Mouse (Mus musculus) large intestine, adult 2 months (tissue): ENCODE data around the gene Lrrc27. TPM values are rescaled to one million over a fixed set of nuclear protein-coding genes. Genes with fewer than 3 reads are reported as not detected.
A peak's percentile ranks its signal among the peaks of the same experiment; 100 is the strongest.

ENCODE experiments used
- DNase-seq: peaks from one replicate; pipeline ENCODE4 v3.0.0-alpha.2; 2012; ENCODE audit warnings: low read depth, low spot score
- WGBS: fragments of 180-500 bp; shearing (Covaris S2); methylation state at CpG from one replicate; pipeline ENCODE4 v1.1.7; 2018; 5-methylcytosine and 5-hydroxymethylcytosine counted together
- polyA plus RNA-seq: library from polyadenylated mRNA; depleted of rRNA; stranded (reverse); fragments of >200 nt; gene quantifications from 2 replicates; pipeline ENCODE4 v1.2.3, GENCODE M21; 2012; rRNA removed

Gene Lrrc27
- polyA plus RNA-seq, 1 experiment, result 1.0 TPM

DNA sequence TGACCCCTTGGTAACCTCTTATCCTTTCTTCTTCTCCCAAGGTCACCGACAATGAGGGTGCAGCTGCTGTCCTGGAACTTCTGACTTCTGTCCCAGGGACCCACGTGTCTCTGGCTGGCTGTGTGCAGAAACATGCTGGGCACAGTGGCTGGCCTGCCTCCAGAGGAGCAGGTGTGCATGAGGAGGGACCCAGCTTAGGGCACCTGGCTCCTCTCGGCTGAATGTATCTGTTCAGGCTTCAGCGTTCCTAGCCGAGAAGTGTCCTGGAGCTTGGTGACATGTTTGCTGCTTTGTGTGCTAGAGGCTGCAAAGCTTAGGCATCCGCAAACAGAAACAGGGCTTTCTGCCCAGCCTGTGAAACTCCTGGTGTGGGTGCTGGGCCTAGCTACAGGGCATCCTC lies 53.6 kb downstream of the Lrrc27 start:
- DNase-seq, result no peak
- WGBS, result 29% methylated on average over 6 of the region's 6 CpGs

GRCm38 (mm10) chr7:139266886-139267870 lies 54.4 kb downstream of the Lrrc27 start:
- DNase-seq, result no peak
- WGBS, result 48% methylated on average over 8 of the region's 8 CpGs

DNA sequence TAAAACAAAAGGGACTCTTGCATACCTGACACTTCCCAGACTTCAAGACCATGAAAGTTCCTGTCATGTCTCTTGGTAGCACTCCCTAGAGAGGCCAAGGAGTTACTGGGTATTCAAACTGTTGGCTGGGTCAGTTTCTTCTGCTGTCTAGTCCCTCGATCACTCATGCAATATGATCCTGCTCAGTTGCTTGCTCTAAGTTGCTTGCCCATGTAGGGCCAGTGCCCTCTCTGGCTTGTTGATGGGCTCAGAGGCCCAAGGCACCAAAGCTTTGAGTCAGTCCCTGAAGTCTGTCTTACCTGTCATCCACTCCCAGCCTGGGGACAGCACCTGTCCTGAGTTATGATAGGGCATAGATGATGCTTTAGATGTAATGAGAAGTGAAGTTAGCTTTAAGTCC lies 58.0 kb downstream of the Lrrc27 start:
- DNase-seq, result no peak
- 90% methylated on average over 1 of the region's 1 CpGs for WGBS

GRCm38 (mm10) chr7:139271871-139272270 lies 59.1 kb downstream of the Lrrc27 start:
- 67% methylated on average over 5 of the region's 5 CpGs for WGBS

DNA sequence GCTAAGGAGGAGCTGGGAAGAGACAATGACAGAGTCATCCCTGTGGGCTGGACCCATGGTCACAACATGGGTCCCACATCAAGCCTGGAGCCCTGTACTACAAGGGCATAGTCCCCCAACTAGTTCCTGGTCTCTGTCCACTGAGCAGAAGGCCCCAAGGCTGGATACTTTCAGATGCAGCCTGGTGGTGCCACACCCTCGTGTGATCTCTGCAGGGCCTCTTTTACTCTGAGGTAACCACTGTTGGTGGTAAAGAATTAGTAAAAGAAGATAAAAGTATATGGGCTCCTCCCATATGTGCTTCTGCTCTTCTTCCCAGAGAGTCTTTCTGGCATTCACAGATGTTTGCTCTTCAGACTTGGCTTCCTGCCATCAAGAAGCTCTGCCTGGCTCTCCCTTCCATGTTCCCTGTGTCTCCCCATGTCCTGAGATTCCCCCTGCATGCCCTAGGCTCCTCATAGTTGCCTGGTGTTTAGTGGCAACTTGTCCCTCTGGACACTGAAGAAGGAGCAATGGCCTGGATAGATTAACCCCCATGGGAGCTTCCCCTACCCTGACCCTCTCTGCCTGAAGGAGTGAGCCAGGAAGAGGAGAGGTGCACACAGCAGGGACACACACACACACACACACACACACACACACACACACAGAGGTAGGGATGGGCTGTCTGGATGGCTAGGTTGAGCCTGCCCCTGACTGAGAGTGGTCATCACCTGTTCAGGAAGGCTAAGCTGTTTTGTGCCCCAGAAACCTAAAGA lies 60.0 kb downstream of the Lrrc27 start:
- no peak for DNase-seq
- WGBS, result 6% methylated on average over 1 of the region's 1 CpGs

More at GRCm38 (mm10) chr7:139271871-139272270, 59.1 kb downstream of the Lrrc27 start:
- no peak for DNase-seq

DNA sequence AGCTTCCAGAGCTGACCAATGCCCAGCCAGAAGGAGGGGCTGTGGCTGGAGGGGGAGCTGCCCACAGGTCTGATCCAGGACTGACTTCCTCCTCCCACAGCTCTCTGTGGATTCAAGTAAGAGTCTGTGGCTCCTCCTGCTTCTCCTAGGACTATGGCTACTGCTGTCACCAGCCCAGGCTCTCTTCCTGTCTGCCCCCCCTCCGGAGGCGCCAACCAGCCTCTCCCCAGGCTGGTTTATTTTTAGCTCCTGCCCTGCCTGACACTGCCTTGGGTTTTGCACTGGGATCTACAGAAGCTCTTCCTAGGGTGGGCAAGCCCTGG lies 60.6 kb downstream of the Lrrc27 start:
- no peak for DNase-seq
- WGBS, result 8% methylated on average over 2 of the region's 2 CpGs

- DNase-seq, result no peak
- WGBS, result 65% methylated on average over 10 of the region's 10 CpGs
Measured at GRCm38 (mm10) chr7:139275586-139275985, 62.8 kb downstream of the Lrrc27 start.

GRCm38 (mm10) chr7:139276150-139276549 lies 63.4 kb downstream of the Lrrc27 start:
- 90% methylated on average over 10 of the region's 10 CpGs for WGBS
- no peak for DNase-seq

DNA sequence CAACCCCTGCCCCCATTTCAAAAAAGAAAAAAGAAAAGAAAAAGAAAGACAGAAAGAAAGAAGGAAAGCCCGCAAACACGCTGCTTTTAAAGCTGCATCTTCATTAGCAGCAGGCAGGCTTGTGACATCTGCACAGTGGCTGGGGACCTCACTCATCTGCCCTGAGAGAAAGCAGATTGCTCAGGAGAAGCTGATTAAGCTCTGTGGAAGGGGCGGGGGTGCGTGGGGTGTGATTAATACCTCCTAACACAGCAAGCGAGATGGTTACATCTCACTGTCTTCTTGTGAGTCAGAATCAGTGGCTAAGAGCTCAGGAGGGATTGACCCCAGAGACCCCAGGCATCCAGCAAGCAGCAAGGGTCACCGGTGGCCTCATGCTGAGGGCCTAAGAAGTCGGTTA lies 64.7 kb downstream of the Lrrc27 start:
- DNase-seq, result no peak
- WGBS, result 92% methylated on average over 7 of the region's 7 CpGs

DNA sequence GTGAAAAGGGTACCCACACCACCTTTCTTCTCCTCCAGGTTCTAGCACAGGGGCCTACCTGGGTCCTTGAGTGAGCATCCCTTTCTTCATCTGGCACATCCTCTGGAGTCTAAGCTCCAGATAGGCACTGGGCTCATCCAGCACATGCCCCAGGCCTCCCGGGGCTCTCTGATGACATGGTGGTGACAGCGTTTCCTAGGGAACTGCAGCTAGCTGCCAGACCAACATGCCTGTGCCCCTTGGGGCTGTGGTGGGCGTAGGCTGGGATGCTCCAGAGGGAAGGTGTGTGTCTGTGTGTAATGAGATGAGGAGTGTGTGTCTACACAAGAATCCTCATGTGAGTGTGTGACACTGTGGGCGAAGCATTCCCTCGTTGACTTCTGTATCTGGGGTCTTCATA lies 66.8 kb downstream of the Lrrc27 start:
- no peak for DNase-seq
- WGBS, result 83% methylated on average over 5 of the region's 5 CpGs

- WGBS, result 50% methylated on average over 1 of the region's 1 CpGs
- DNase-seq, result no peak
Measured at GRCm38 (mm10) chr7:139280044-139280443, 67.3 kb downstream of the Lrrc27 start.

GRCm38 (mm10) chr7:139281195-139281594 lies 68.4 kb downstream of the Lrrc27 start:
- 5% methylated on average over 2 of the region's 2 CpGs for WGBS
- peak; percentile 61 for DNase-seq

DNA sequence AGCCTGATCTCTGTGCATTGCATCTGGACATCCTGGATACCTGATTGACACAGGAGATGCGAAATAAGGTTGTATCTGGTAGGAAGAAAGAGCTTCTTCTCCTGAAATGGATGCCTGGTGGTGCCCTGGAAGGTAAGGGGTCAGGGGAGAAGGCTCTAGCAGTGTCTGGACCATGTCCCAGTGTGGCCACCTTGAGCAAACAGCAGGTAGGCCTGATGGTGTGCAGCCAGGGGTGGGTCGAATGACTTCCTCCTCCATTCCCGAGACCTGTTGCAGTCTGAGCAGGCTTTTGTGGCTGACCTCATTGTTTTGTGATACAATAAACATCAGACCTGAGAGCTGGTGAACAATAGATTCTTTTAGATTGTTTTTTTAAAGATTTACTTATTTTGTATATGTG lies 69.2 kb downstream of the Lrrc27 start:
- no peak for DNase-seq
- 46% methylated on average over 3 of the region's 3 CpGs for WGBS

DNA sequence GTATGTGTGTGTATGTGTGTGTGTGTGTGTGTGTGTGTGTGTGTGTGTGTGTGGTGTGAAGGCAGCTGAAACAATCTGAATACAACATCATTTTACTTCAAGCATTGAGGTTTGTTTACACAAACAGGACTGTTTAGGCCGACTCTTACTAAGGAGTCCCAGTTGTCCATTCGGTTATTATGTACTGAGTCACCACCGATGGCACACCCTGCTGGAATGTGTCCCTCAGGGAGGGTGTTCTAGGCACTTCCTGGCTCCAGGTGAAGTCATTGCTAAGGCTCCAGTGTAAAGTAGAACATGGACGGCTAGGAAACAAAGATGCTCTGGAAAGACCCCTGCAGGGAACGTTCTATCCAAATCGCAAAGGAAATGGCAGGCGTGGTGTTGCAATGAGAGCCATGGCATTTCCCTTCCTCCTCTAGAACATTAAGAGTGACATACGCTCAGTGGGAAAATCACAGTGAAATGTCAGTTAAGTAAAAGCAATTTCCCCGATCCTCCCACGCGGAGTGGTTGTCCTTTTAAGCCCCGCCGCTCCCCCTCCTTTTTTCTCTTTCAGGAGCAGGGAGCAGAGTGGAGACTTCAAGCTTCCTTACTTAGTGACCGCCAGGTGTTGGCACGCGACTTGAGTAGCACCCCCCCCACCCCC lies 72.6 kb downstream of the Lrrc27 start:
- DNase-seq, result no peak
- 63% methylated on average over 16 of the region's 16 CpGs for WGBS

DNA sequence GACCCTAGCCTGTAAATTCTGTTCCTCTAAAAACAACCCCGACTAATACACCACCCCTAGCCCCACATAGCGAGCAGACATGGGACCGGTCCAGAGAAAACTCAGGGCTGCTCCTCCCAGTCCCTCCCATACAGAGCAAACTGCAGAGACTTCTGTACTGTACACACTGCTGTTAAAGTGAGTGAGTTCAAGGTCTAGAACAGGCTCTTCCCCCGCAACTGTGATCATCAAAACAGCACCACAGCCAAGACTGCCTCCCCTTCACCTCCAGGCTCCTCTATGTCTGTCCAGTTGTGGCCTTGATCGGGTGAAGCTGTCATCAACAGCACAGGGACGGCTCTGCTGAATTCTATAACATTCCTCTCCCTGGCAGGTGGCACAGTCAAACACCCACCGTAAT lies 75.8 kb downstream of the Lrrc27 start:
- WGBS, result 67% methylated on average over 7 of the region's 7 CpGs
- no peak for DNase-seq

Other genes with a start within 250 kb of the Lrrc27 start
- 0.78 and 0.84 TPM in 2 replicates for gene Dpysl4, start 127.0 kb upstream of the Lrrc27 start, polyA plus RNA-seq
- gene Stk32c, start 319 bp downstream of the Lrrc27 start, polyA plus RNA-seq, result 2.7 and 3.5 TPM in 2 replicates
- 10.6 and 13.6 TPM in 2 replicates for gene Pwwp2b, start 35.5 kb downstream of the Lrrc27 start, polyA plus RNA-seq
- gene Inpp5a, start 176.1 kb downstream of the Lrrc27 start, polyA plus RNA-seq, result 42.7 and 51.1 TPM in 2 replicates